In the genomic region with DNA sequence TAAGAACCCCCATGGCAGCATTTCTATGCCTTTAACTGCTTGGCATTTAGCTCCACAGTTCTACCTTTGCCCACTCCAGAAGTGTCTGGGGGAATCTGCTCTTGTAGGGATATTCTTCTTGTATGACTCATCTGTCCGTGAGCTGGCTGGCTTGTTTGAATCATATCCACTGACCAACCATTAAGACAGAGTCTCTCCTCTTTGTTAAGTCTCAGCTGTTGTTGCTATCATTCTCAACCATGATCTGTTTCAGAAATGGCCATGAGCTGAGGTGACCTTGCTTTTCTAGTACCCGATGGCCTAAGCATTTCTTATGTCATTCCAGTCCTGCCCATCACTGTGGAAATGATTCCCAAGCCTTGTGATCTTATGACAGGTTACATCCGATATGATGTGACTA, we compare ENCODE assay signal across 9 mouse cellular contexts.
"Had no signal": no experiment of that assay in that cellular context is flagged by ENCODE, and none has a peak within 500 bp of the region (broad histone marks: within the 10 kb centered on the region; RNA-seq: fewer than 3 reads in every experiment).

No protein-coding gene starts in this region.

- DNase-seq: kidney, postnatal 10 days; kidney, postnatal 36 days; left cerebral cortex, postnatal 4 days; liver, postnatal 0 days; lung, embryonic 14.5 days; right cerebral cortex, adult 18-20 months; right cerebral cortex, postnatal 14 days; right cerebral cortex, postnatal 4 days; thymus, postnatal 25 days had no signal
